Mouse (Mus musculus): Measurements from ENCODE around the gene Tagln2. TPM values are rescaled to one million over a fixed set of nuclear protein-coding genes. Genes with fewer than 3 reads are reported as not detected.
A peak's percentile ranks its signal among the peaks of the same experiment; 100 is the strongest.

The Tagln2 gene
- total RNA-seq, 2 experiments from 2014 or later = 340 to 741 TPM

GRCm38 (mm10) chr1:172480376-172480775, 19.5 kb upstream of the Tagln2 start:
- ATAC-seq (ENCODE audit: poor library complexity, severe bottlenecking) = no peak

- peak; percentile 16; the same call in 1 of the 2 replicates for ATAC-seq (ENCODE audit: poor library complexity, severe bottlenecking)
Measured at GRCm38 (mm10) chr1:172481111-172481510, 18.7 kb upstream of the Tagln2 start.

GRCm38 (mm10) chr1:172481540-172482280, 18.1 kb upstream of the Tagln2 start, which contains the start of gene Igsf9:
Gene Igsf9 (plus strand): TSS chr1:172481788.
- ATAC-seq (ENCODE audit: poor library complexity, severe bottlenecking) = peak; percentile 79

- ATAC-seq (ENCODE audit: poor library complexity, severe bottlenecking) = no peak
Measured at GRCm38 (mm10) chr1:172482518-172483360, 17.1 kb upstream of the Tagln2 start.

GRCm38 (mm10) chr1:172483361-172483660, 16.5 kb upstream of the Tagln2 start:
- no peak for ATAC-seq (ENCODE audit: poor library complexity, severe bottlenecking)

GRCm38 (mm10) chr1:172484236-172484635, 15.6 kb upstream of the Tagln2 start:
- ATAC-seq (ENCODE audit: poor library complexity, severe bottlenecking) = no peak

- no peak for ATAC-seq (ENCODE audit: poor library complexity, severe bottlenecking)
Measured at GRCm38 (mm10) chr1:172484671-172485070, 15.2 kb upstream of the Tagln2 start.

- ATAC-seq (ENCODE audit: poor library complexity, severe bottlenecking) = no peak
Measured at GRCm38 (mm10) chr1:172485821-172486220, 14.0 kb upstream of the Tagln2 start.

- no peak for ATAC-seq (ENCODE audit: poor library complexity, severe bottlenecking)
Measured at GRCm38 (mm10) chr1:172486236-172486635, 13.6 kb upstream of the Tagln2 start.

- no peak for ATAC-seq (ENCODE audit: poor library complexity, severe bottlenecking)
Measured at GRCm38 (mm10) chr1:172486651-172487050, 13.2 kb upstream of the Tagln2 start.

GRCm38 (mm10) chr1:172487859-172488258, 12.0 kb upstream of the Tagln2 start:
- ATAC-seq (ENCODE audit: poor library complexity, severe bottlenecking) = no peak

- no peak for ATAC-seq (ENCODE audit: poor library complexity, severe bottlenecking)
Measured at GRCm38 (mm10) chr1:172488831-172489230, 11.0 kb upstream of the Tagln2 start.

GRCm38 (mm10) chr1:172489585-172490250, 10.1 kb upstream of the Tagln2 start:
- ATAC-seq (ENCODE audit: poor library complexity, severe bottlenecking) = 0 out of 2 replicates have a peak, but pooled peaks have one; percentile 4

GRCm38 (mm10) chr1:172490261-172490661, 9.6 kb upstream of the Tagln2 start:
- ATAC-seq (ENCODE audit: poor library complexity, severe bottlenecking) = peak; percentile 93

- no peak for ATAC-seq (ENCODE audit: poor library complexity, severe bottlenecking)
Measured at GRCm38 (mm10) chr1:172492047-172492446, 7.8 kb upstream of the Tagln2 start.

GRCm38 (mm10) chr1:172493516-172493915, 6.3 kb upstream of the Tagln2 start:
- ATAC-seq (ENCODE audit: poor library complexity, severe bottlenecking) = no peak

GRCm38 (mm10) chr1:172496030-172496429, 3.8 kb upstream of the Tagln2 start:
- ATAC-seq (ENCODE audit: poor library complexity, severe bottlenecking) = no peak

- ATAC-seq (ENCODE audit: poor library complexity, severe bottlenecking) = no peak
Measured at GRCm38 (mm10) chr1:172497428-172497827, 2.4 kb upstream of the Tagln2 start.

GRCm38 (mm10) chr1:172500451-172501370, 864 bp downstream of the Tagln2 start:
- peak; percentile 45 for ATAC-seq (ENCODE audit: poor library complexity, severe bottlenecking)

Data from megakaryocyte, adult 5-6 weeks (primary cell).